Mouse (Mus musculus): ENCODE results near the gene Zcwpw1.

Gene Zcwpw1

DNA sequence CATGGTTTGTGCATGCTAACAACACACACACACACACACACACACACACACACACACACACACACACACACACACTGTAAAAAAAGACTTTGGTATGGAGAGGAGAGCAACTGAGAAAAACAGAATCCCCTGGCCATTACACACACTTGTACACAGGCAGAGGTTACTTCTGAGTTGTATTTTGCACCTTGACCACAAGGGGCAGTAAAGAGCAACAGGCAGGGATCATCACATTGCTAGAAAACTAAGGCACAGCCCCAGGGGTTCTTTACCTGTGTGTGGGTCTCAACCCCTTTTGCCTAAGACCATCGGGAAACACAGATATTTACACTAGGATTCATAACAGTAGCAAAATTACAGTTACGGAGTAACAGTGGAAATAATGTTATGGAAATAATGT lies 16.9 kb upstream of the Zcwpw1 start:
- ChIA-PET CTCF (interaction anchor here (0.6 to 2.5 kb wide), 18 partner anchors 11 to 1475 kb away, joined by 3 to 18 read pairs (median 4); partner anchors contain the start of gene Tsc22d4 (in 1 of the 4)), POLR2A (interaction anchor here in 2 of 4 experiments (0.6 to 1.1 kb wide), 3 partner anchors 15 to 203 kb away, joined by 3 to 6 read pairs (median 3); no protein-coding TSS in a partner anchor)

DNA sequence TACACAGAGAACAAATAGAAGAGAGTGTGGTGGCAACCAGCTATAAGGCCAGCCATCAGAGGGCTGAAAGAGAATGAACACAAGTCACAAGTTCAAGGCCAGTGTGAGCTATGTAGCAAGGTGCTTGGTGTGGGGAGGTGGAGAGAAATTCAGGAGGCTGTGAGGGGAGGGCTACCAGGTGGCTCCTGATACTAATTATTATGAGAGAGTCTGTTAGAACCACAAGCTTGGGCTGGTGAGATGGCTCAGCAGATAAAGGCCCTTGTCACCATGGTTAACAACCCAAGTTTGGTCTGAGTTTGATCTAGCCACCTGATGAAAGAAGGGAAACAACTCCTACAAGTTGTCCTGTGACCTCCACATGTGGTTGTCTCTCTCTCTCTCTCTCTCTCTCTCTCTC lies 14.8 kb upstream of the Zcwpw1 start:
- CTCF ChIA-PET: interaction anchor here (0.6 to 1.8 kb wide), 10 partner anchors 13 to 469 kb away, joined by 3 to 7 read pairs (median 3); no protein-coding TSS in a partner anchor
- POLR2A ChIA-PET: interaction anchor here in 2 of 4 experiments (1.2 to 6.2 kb wide), 5 partner anchors 8 to 14 kb away, joined by 3 to 44 read pairs (median 4); partner anchors contain the start of genes Mepce (in 1 of the 2) and Zcwpw1 (in 1 of the 2)

GRCm38 (mm10) chr5:137775587-137776290 lies 11.9 kb upstream of the Zcwpw1 start:
- POLR2A ChIA-PET: interaction anchor here (0.7 to 6.2 kb wide), 27 partner anchors 8 to 380 kb away, joined by 3 to 52 read pairs (median 4); partner anchors contain the start of genes Mepce (in 2 of the 4), Tsc22d4 (in 2 of the 4), Zcwpw1 (in 2 of the 4) and Agfg2 (in 1 of the 4)
- CTCF ChIA-PET: interaction anchor here in 3 of 4 experiments (0.6 to 4.0 kb wide), 17 partner anchors 10 to 1961 kb away, joined by 3 to 20 read pairs (median 6); partner anchors contain the start of genes Micall2 (in 1 of the 3), Nyap1 (in 1 of the 3), Pop7 (in 1 of the 3) and Sap25 (in 1 of the 3)

DNA sequence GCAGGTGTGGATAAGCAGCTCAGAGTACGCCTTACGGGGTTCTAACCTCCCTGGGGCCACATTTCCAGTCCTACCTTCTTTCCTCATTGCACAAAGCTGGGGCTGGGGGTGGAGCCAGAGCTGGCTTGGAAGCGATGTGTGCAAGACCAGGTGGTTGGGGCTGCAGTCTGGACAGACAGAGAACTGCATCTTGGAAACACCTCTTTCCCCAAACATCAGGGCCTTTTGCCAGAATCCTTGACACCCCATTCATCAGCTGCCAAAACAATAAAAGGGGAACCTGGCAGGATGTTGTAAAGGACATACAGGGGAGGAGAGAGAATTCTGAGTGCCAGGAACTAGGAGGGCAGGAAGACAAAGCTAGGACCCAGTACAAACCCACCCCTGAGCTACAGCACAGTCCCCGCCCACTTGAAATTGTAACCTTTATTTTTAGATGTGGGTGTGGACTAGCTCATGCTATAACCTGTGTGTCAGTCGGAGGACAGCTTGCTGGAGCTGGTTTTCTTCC lies 11.1 kb upstream of the Zcwpw1 start:
- ChIA-PET POLR2A (interaction anchor here (0.6 to 6.2 kb wide), 50 partner anchors 9 to 1819 kb away, joined by 3 to 52 read pairs (median 4); partner anchors contain the start of genes Pop7 (in 3 of the 4), Tsc22d4 (in 3 of the 4), Mepce (in 2 of the 4) and Zcwpw1 (in 2 of the 4)), CTCF (interaction anchor here in 3 of 4 experiments (0.5 to 4.0 kb wide), 26 partner anchors 8 to 1960 kb away, joined by 3 to 20 read pairs (median 4); partner anchors contain the start of genes Sap25 (in 2 of the 3), Micall2 (in 1 of the 3), Nyap1 (in 1 of the 3) and Pop7 (in 1 of the 3))

GRCm38 (mm10) chr5:137777267-137777845 lies 10.2 kb upstream of the Zcwpw1 start:
- POLR2A ChIA-PET: interaction anchor here (0.5 to 6.2 kb wide), 44 partner anchors 8 to 1820 kb away, joined by 3 to 52 read pairs (median 4); partner anchors contain the start of genes Pop7 (in 3 of the 4), Tsc22d4 (in 3 of the 4), Mepce (in 2 of the 4) and Zcwpw1 (in 2 of the 4)
- CTCF ChIA-PET: interaction anchor here in 3 of 4 experiments (0.6 to 4.0 kb wide), 16 partner anchors 9 to 473 kb away, joined by 3 to 20 read pairs (median 6); partner anchors contain the start of genes Sap25 (in 2 of the 3), Pcolce (in 1 of the 3) and Pop7 (in 1 of the 3)

- ChIA-PET CTCF (interaction anchor here in 3 of 4 experiments (0.5 to 1.2 kb wide), 8 partner anchors 12 to 137 kb away, joined by 3 to 5 read pairs (median 3); partner anchors contain the start of genes Nyap1 (in 1 of the 3) and Sap25 (in 1 of the 3)), POLR2A (interaction anchor here (0.5 to 4.0 kb wide), 21 partner anchors 8 to 707 kb away, joined by 3 to 52 read pairs (median 3); partner anchors contain the start of genes Agfg2 (in 1 of the 4), Mepce (in 1 of the 4), Pop7 (in 1 of the 4) and Serpine1 (in 1 of the 4))
Observed at GRCm38 (mm10) chr5:137778635-137779034, 9.0 kb upstream of the Zcwpw1 start, which contains the start of gene Ppp1r35. TSS of gene Ppp1r35 (plus strand) at chr5:137778849.

GRCm38 (mm10) chr5:137779053-137779933 lies 8.3 kb upstream of the Zcwpw1 start:
- ChIA-PET POLR2A (interaction anchor here (0.5 to 4.0 kb wide), 22 partner anchors 7 to 707 kb away, joined by 3 to 52 read pairs (median 3); partner anchors contain the start of genes Agfg2 (in 1 of the 4), Mepce (in 1 of the 4), Pop7 (in 1 of the 4) and Serpine1 (in 1 of the 4)), CTCF (interaction anchor here in 3 of 4 experiments (0.5 to 1.2 kb wide), 9 partner anchors 13 to 420 kb away, joined by 3 to 5 read pairs (median 3); partner anchors contain the start of genes Nyap1 (in 1 of the 3) and Sap25 (in 1 of the 3))

GRCm38 (mm10) chr5:137781661-137782060 lies 5.9 kb upstream of the Zcwpw1 start:
- POLR2A ChIA-PET: interaction anchor here in 1 of 4 experiments (0.8 to 1.3 kb wide), 3 partner anchors 8 to 260 kb away, joined by 3 read pairs; no protein-coding TSS in a partner anchor
- CTCF ChIA-PET: interaction anchor here in 1 of 4 experiments (1.6 kb wide), 1 partner anchor 21 kb away, joined by 5 read pairs; no protein-coding TSS in a partner anchor

DNA sequence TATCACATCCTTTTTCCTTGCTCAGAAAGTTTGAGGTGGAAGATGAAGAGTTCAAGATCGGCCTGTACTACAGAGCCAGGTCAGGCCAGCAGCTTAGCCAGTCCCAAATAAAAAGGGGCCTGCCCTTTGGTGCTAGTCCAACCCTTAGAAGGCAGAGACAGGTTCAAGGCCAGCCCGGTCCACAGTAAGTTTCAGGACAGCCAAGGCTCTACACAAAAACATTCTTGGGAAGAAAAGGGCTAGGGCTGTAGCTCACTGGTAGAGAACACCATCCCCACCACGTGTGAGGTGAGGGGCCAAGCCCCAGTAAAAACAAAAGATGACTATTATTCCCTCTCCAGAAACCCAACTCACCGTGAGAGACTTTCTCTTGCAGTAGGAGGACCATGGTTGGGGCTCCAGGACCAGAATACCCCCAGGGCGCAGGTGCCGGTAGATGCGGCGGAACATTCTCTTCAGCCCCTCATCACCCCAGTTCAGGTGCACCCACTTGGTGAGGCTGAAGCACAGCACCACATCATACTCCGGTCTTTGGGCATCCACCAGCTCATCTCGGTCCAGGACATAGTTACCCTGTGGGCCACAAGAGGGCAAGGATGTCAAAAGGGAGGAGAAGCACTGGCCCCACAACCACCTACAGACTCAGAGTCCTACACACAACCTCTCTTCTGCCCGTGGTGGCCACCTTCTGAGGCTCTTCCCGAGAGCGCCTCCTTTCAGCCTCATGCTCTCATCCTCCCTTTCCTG lies 4.6 kb upstream of the Zcwpw1 start:
- CTCF ChIA-PET: interaction anchor here in 1 of 4 experiments (0.5 to 1.6 kb wide), 4 partner anchors 23 to 721 kb away, joined by 3 to 5 read pairs (median 3); no protein-coding TSS in a partner anchor
- POLR2A ChIA-PET: interaction anchor here in 1 of 4 experiments (1.0 to 4.6 kb wide), 3 partner anchors 8 to 387 kb away, joined by 3 to 44 read pairs (median 3); no protein-coding TSS in a partner anchor

- ChIA-PET POLR2A (interaction anchor here in 2 of 4 experiments (0.7 to 4.6 kb wide), 4 partner anchors 9 to 156 kb away, joined by 3 to 44 read pairs (median 4); partner anchors contain the start of genes Fbxo24 (in 1 of the 2), Lrch4 (in 1 of the 2) and Nyap1 (in 1 of the 2)), CTCF (interaction anchor here in 3 of 4 experiments (0.5 to 0.7 kb wide), 4 partner anchors 29 to 623 kb away, joined by 3 to 4 read pairs (median 3); no protein-coding TSS in a partner anchor)
Observed at GRCm38 (mm10) chr5:137783901-137784540, 3.6 kb upstream of the Zcwpw1 start.

DNA sequence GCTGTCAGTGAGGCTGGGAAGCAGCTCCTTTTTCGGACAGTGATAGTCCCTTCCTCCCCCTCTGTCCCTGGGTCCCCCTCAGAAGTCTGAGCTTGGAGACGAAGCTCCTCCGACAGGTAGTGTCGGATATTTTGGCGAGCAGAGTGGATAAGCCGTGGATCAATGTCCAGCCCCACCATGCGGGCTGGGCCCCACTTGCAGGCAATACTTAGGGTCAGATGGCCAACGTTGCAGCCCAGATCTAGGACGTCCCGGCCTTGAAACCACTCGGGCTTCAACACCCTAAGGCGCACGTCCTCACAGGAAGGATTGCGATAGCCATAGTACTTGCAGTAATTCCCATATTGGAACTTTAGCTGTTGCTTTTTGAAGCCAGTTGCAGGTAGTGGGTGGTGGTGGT lies 3.1 kb upstream of the Zcwpw1 start:
- CTCF ChIA-PET: interaction anchor here in 3 of 4 experiments (0.5 to 0.7 kb wide), 3 partner anchors 29 to 184 kb away, joined by 3 to 4 read pairs (median 3); no protein-coding TSS in a partner anchor
- POLR2A ChIA-PET: interaction anchor here in 1 of 4 experiments (1.2 to 4.6 kb wide), 4 partner anchors 10 to 300 kb away, joined by 3 to 44 read pairs (median 4); partner anchors contain the start of genes Fbxo24, Lrch4, Nyap1 and Zkscan1

DNA sequence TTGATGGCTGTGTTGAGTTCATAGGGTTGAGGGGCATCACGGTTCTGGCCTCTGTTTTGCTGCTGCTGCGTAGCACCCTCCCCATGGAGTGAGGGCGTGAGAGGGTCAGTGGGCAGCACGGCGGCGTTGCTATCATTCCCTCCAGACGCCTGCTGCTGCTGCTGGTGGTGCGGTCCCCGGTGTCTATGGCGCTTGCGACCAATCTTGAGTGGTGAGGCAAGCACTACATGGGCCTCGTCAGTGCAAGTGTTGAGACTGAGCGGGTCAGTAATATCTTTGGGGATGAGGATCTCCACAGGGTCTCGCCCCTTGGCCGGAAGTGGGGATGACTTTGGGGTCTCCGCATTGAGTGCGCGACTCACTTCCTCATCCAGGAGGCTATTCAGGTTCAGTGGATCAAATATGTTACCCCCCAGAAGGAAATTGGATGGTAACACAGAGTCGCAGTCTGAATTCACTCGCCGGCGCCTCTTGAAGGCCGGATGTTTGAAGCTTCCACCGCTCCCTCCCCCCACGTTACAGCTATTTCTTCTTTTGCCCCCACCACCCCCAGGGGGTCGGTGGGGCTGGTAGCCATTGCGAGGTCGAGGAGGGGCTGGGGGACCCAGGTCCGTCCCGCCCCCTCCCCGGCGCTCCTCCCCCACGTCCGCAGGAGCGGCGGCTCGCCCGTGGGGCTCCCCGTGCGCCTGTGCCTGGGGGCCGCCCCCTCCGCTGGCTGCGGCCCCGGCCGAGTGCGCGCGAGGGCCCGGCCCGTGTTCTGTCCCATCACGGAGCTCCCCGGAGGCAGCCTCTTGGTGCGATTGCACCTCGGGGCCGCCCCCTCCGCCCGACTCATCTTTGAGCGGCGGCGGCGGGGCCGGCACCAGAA lies 2.2 kb upstream of the Zcwpw1 start:
- CTCF ChIA-PET: interaction anchor here in 1 of 4 experiments (1.9 kb wide), 1 partner anchor 15 kb away, joined by 6 read pairs; no protein-coding TSS in a partner anchor
- POLR2A ChIA-PET: interaction anchor here in 3 of 4 experiments (0.6 to 4.6 kb wide), 26 partner anchors 8 to 448 kb away, joined by 3 to 52 read pairs (median 4); partner anchors contain the start of genes Fbxo24 (in 2 of the 3), Lrch4 (in 2 of the 3), Pop7 (in 2 of the 3) and Zkscan1 (in 2 of the 3)

- ChIA-PET POLR2A (interaction anchor here (0.5 to 4.6 kb wide), 44 partner anchors 9 to 1851 kb away, joined by 3 to 52 read pairs (median 3); partner anchors contain the start of genes Pop7 (in 2 of the 4), Zkscan1 (in 2 of the 4), Agfg2 (in 1 of the 4) and Ephb4 (in 1 of the 4)), CTCF (interaction anchor here in 2 of 4 experiments (0.6 to 1.9 kb wide), 5 partner anchors 16 to 430 kb away, joined by 3 to 6 read pairs (median 3); no protein-coding TSS in a partner anchor)
Observed at GRCm38 (mm10) chr5:137786109-137786942, 1.3 kb upstream of the Zcwpw1 start.

Measured in embryonic stem cell, embryonic (primary cell).